Mouse (Mus musculus) gastrocnemius, postnatal 36 days (tissue): ENCODE results near the gene Cblb. TPM values are rescaled to one million over a fixed set of nuclear protein-coding genes. Genes with fewer than 3 reads are reported as not detected.

Source experiments
- DNase-seq, 2 experiments: peaks; one replicate each; pipeline ENCODE4 v3.0.0; 2022
- intact Hi-C: fragments of 180-260 bp; cut with DNase I; formaldehyde crosslinking; loops from one replicate; pipeline ENCODE4 v1.15.1; 2025
- total RNA-seq, 2 experiments: library from RNA; stranded (reverse); gene quantifications; 2 replicates each; pipeline ENCODE4 v1.2.3; 2021

The Cblb gene
- total RNA-seq, 2 experiments from 2014 or later = 14.9 to 17.4 TPM

- intact Hi-C loops = no loop called here
- no peak for DNase-seq
These were observed 76.8 kb downstream of the Cblb start for GRCm38 (mm10) chr16:52107836-52108235.

GRCm38 (mm10) chr16:52114473-52114872, 83.4 kb downstream of the Cblb start:
- DNase-seq = no peak
- intact Hi-C loops = no loop called here

DNA sequence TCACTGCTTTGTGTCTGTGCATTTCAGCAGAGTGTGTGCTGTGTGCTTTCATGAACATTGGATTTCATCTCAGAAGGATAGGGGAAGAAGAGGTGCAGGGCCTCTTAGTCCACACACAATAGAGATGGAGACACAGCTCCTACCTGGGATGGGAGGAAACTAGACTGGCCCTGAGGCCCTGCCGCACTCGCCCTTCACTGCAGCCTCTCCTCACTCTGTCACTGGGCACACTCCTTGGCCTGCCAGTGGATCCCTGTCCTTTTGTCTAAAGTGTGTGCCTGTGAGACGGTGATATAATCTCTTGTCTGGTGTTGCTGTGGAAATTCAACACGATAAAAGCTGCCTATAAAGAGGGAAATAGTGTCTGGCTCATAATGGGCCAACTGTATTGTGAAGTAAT, 88.0 kb downstream of the Cblb start:
- DNase-seq = no peak
- intact Hi-C loops = no loop called here

DNA sequence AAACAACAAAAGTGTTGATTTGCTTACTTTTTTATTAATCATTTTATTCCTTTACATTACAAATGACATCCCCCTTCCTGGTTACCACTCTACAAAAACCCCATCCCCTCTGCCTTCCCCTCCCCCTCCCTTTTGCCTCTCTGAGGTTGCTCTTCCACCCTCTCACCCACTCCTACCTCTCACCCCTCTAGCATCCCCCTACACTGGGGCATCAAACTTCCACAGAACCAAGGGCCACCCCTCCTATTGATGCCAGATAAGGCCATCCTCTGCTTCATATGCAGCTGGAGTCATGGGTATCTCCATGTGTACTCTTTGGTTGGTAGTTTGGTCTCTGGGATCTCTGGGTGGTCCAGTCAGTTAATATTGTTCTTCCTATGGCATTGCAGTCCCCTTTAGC, 93.9 kb downstream of the Cblb start:
- intact Hi-C loops = loop anchor here (5.0 kb wide), 1 partner anchor 33 kb away; no protein-coding TSS in a partner anchor
- no peak for DNase-seq

DNA sequence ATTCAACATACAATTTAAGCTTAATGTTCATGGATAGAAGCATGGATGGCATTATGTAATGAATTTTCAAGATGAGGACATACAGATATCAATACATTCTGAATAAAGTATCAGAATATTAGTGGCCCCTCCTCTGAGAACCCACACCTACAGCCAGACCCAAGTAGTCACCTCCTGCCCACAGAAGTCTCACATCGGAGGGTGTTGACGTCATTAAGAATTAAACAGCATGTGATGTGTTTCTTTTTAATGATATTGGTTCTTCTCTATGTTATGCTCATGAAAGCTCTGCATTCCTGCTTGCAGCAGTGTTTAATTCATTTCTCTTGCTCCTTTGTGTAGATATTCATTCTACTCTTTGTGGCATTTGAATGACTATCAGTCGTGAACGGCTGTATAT, 94.9 kb downstream of the Cblb start:
- intact Hi-C loops = loop anchor here (5.0 kb wide), 1 partner anchor 34 kb away; no protein-coding TSS in a partner anchor
- no peak for DNase-seq

GRCm38 (mm10) chr16:52129357-52129905, 98.4 kb downstream of the Cblb start:
- intact Hi-C loops = loop anchor here (5.0 kb wide), 1 partner anchor 37 kb away; no protein-coding TSS in a partner anchor
- DNase-seq = no peak

GRCm38 (mm10) chr16:52132808-52133490, 101.9 kb downstream of the Cblb start:
- no peak for DNase-seq
- intact Hi-C loops = loop anchor here (2.0 kb wide), 1 partner anchor 102 kb away; the partner anchor contains the start of gene Cblb

DNA sequence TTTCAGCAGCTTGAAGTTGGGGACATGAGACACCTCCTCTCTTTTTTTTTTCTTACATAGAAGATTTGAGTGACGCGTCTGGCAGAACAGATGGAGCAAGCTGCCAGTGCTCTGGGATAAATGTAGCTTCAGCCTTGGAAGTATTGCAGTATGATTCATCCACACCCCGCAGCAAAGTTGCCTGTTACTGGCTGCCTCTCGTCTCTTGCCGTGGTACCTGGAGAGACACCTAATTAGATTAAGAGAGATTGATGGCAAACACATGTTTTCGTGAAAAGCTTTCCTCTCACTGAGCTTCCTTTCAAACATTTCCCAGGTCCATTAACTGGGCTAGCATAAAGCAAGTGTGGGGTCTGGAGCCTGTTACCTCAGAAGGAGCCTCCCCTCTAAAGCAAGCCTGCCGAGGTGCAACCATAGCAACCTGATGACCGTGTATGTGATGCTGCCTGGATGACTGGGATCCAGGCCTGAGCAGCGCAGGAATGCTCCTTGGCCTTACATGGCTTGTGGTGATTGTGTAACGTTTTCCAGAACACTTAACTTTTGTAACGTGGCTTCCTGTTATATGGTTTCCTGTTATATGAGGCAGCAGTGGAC, 103.7 kb downstream of the Cblb start:
- intact Hi-C loops = no loop called here
- DNase-seq = peak; percentile 22 to 24

DNA sequence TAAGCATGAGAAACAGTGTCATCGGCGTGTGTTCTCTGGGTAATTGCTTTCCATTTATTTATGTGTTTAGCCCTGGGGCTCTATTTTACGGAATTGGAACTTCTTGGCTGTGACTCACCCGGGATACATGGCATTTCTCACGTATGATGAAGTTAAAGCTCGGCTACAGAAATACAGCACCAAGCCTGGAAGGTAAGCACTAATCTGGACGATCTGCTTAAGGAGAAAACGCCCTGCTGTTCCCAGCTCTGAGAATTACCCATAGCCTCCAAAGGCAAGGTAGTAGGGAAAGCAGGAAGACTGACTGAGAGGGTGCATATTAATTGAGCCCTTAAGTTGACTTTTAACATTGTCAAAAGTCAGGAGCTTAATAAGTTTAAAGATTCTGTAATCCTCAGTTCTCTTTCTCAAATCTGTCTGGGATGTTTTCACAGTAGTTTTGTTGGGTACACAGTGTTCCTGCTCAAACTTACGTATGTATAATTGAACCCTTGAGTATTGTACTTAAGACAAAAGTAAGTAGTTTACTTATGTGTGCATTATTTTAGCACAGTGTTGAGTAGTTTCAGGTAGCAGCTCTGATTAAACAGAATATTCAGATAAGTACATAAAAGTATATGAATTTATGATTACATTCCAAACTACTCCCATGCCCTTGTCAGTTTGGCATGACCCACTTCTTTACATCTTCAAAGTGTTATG, 104.8 kb downstream of the Cblb start:
- intact Hi-C loops = no loop called here
- no peak for DNase-seq

- no peak for DNase-seq
- intact Hi-C loops = no loop called here
These were observed 112.1 kb downstream of the Cblb start for GRCm38 (mm10) chr16:52143101-52143500.

DNA sequence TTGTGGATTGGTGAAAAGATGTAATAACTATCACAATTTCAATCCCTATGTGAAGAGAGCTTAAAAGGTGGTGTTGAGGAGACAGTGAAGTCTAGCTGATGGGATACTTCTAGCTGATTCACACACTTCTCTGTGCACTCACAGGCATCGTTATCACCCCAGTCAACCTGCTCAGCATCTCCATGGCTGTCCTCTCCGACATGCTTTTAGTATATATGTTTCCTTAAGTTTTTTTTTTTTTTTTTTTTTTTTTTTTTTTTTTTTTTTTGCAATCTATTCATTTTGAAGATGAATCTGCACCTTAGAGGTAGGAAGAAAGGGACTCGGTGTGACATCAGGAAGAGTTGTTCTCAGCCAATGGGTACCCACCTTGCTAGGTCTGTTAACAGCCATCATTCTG, 112.8 kb downstream of the Cblb start:
- DNase-seq = no peak
- intact Hi-C loops = no loop called here

- intact Hi-C loops = no loop called here
- DNase-seq = no peak
These were observed 113.8 kb downstream of the Cblb start for GRCm38 (mm10) chr16:52144792-52145191.

DNA sequence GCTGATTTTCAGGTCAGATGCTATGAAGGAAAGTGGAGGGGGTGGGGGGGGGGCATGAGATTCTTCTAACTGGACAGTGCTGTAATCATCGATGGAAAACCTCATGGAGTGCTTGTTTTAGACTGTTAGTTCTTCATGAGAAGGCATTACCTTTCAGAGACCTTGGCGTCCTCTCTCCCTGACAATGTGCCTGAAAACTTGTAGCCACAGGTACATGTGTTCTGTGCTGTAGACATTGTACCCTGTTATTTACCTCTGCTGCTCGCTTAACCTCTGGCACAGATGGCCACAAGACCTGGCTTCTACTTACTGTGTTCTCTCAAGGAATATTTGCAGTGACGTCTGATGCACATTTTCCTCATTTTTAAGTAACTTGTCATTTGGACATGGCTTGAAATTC, 114.5 kb downstream of the Cblb start:
- intact Hi-C loops = no loop called here

GRCm38 (mm10) chr16:52146976-52147696, 116.1 kb downstream of the Cblb start:
- intact Hi-C loops = no loop called here
- no peak for DNase-seq

More for the DNA sequence above, 114.5 kb downstream of the Cblb start:
- no peak for DNase-seq

GRCm38 (mm10) chr16:52148041-52148440, 117.0 kb downstream of the Cblb start:
- DNase-seq = no peak
- intact Hi-C loops = no loop called here

DNA sequence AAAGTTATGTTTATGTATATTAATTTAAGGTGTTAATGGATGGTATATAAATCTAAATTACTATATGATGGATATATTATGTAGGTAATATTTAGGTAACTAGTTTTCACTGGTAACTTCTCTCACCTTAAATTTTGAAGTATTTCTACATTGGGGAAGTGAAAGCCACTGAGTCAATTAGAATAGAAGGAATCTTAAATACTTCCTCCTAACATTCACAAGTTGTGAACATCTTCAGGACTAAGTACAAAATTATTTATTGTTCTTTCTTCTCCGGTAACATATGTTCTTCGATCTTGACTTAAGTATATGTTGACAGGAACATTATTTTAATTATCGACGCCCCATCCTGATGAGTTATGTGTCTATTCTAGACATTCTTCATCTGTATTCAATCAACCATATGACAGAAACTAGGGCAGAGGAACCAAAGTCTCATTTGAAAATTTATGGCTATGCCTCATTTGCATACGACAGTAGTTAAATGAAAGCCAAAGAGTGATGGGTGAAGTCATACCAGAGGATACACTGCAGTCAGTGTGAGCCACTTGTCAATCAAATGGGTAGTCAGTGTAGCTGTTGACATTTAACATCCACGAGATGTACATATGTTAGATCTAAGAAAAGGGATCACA, 118.2 kb downstream of the Cblb start:
- intact Hi-C loops = no loop called here
- no peak for DNase-seq

GRCm38 (mm10) chr16:52155030-52155696, 124.1 kb downstream of the Cblb start:
- intact Hi-C loops = no loop called here
- no peak for DNase-seq

DNA sequence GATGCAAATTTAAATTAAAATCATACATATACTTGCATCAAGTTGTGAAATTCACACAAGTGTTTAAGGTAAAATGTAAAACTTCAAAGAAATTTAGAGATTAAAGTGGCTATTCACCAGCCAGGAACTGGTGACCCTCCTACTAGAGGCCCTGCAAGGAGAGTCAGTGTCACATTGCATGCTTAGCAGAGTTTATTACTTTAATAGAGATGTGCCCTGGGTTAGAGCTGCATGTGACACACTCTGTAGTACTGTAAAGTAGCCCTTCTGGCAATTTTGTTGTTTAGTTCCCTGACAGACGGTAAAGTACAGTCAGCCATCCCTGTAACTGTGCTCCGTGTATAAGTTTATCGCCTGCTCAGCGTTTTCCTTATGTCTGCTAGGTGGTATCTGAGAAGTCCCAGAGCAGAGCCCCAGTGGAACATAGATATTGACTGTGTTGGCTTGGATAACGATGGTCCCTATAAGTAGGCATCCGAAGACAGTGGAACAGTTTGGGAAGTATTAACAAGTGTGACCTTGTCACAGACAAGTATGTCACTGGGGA, 129.0 kb downstream of the Cblb start:
- no peak for DNase-seq
- intact Hi-C loops = no loop called here

DNA sequence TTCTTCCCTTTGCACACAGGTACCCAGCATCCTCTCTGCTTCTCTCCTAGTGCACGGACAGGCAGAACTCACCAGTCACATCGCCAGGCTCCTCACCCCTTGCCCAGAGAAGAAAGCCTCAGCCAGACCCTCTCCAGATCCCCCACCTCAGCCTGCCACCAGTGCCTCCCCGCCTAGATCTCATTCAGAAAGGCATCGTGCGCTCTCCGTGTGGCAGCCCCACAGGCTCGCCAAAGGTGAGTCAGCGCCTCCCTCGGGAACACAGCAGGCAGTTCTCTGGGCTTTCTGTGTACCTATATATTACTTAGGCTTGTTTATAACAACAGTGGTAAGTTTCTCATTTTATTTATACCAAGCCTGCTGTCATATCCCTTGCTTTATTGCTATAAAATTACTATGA, 133.2 kb downstream of the Cblb start:
- intact Hi-C loops = no loop called here
- DNase-seq = no peak
